Comparison of ENCODE assay signal across 8 mouse cellular contexts in the genomic region with DNA sequence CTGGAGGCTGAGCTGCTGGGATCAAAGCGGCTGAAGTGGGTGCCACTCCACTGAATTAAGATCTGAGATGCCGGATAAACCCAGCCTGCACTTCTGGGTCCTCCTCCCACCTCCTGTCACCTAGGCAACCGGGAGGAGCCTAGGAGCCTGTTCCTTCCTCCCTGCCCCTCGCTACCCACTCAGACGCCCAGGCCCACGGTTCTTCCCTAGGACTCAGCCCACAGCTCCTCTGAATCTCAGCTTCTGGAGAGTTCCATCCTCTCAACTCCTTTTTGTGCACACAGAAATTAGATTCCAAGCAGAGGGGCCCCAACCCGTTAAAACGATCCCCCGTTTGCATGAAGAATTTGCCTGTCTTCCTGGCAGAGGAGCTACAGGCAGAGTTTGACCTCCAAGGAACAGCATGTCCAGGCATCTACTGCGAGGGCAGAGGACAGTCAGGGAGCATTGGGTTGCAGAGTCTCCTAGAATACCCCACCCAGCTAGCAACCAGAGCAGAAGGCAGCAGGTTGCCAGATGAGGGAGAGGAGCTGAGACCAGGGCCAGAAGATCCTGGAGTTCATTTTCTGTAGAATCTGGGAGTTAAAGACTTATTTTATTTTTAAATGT.
DNase-seq lines count a peak whose midpoint lies in the region; ATAC-seq lines count a peak whose summit lies in the region.

No protein-coding gene starts in this region.

- H3K9me3 ChIP-seq in embryonic facial prominence, embryonic 11.5 days (replicated peaks; ENCODE audit: control insufficient read depth, low read length): no peaks in the 10 kb centered on the region
- 0 out of 2 replicates have a peak, but pooled peaks cover 4% of the 10 kb centered on the region for H3K9me3 ChIP-seq in intestine, embryonic 16.5 days (ENCODE audit: control insufficient read depth, low read length)
- H3K9me3 ChIP-seq in midbrain, embryonic 11.5 days (ENCODE audit: control insufficient read depth, low read length): no peaks in the 10 kb centered on the region; the same call in 1 of the 2 replicates

- ATAC-seq in embryonic facial prominence, embryonic 11.5 days (replicated peaks; ENCODE audit: insufficient number of reproducible peaks, low FRiP score, low TSS enrichment, low read depth): peak; percentile 77
- peak; percentile 65; the same call in 1 of the 2 replicates for ATAC-seq in intestine, embryonic 16.5 days
- peak; percentile 93 for ATAC-seq in midbrain, embryonic 11.5 days (ENCODE audit: low FRiP score)
- no peak for ATAC-seq in erythroblast, adult 5-6 weeks (replicated peaks; ENCODE audit: low FRiP score, poor library complexity, severe bottlenecking)

- no peak overlapping the region for H3K27ac ChIP-seq in embryonic facial prominence, embryonic 11.5 days (replicated peaks; ENCODE audit: low read depth, low read length)
- H3K27ac ChIP-seq in intestine, embryonic 16.5 days (ENCODE audit: low read length): no peak overlapping the region
- H3K27ac ChIP-seq in midbrain, embryonic 11.5 days (ENCODE audit: low read depth, low read length): peak overlapping the region; percentile 88

- H3K36me3 ChIP-seq in embryonic facial prominence, embryonic 11.5 days (replicated peaks; ENCODE audit: control insufficient read depth, insufficient read depth, low read depth, low read length): no peaks in the 10 kb centered on the region
- no peaks in the 10 kb centered on the region for H3K36me3 ChIP-seq in intestine, embryonic 16.5 days (ENCODE audit: control insufficient read depth, insufficient read depth, low read length)
- no peaks in the 10 kb centered on the region for H3K36me3 ChIP-seq in midbrain, embryonic 11.5 days (ENCODE audit: control insufficient read depth, insufficient read depth, low read length)

- H3K27me3 ChIP-seq in embryonic facial prominence, embryonic 11.5 days (ENCODE audit: control insufficient read depth, insufficient read depth, low read length): no peaks in the 10 kb centered on the region
- H3K27me3 ChIP-seq in intestine, embryonic 16.5 days (replicated peaks; ENCODE audit: control insufficient read depth, insufficient read depth, low read length): no peaks in the 10 kb centered on the region
- H3K27me3 ChIP-seq in midbrain, embryonic 11.5 days (ENCODE audit: control insufficient read depth, insufficient read depth, low read length): peaks cover 5% of the 10 kb centered on the region; the same call in 1 of the 2 replicates

- peak; percentile 76 to 86 for DNase-seq in adrenal gland, postnatal 36 days
- DNase-seq in embryonic facial prominence, embryonic 11.5 days (ENCODE audit: low spot score): peak; percentile 80
- peak; percentile 97 for DNase-seq in heart, adult 11 months
- peak; percentile 86 to 87 for DNase-seq in left cerebral cortex, adult 9 months (ENCODE audit: low spot score in 2 of 2)
- DNase-seq in midbrain, embryonic 11.5 days (ENCODE audit: low spot score, missing footprints): no peak
- peak; percentile 51 for DNase-seq in right cerebral cortex, postnatal 4 days

- 0 out of 2 replicates have a peak overlapping the region, but pooled peaks have one; percentile 32 for H3K9ac ChIP-seq in embryonic facial prominence, embryonic 11.5 days (replicated peaks; ENCODE audit: low read length)
- H3K9ac ChIP-seq in intestine, embryonic 16.5 days (ENCODE audit: low read depth, low read length): no peak overlapping the region
- peak overlapping the region; percentile 46 for H3K9ac ChIP-seq in midbrain, embryonic 11.5 days (ENCODE audit: low read length)

- peak overlapping the region; percentile 39 for H3K4me2 ChIP-seq in embryonic facial prominence, embryonic 11.5 days (ENCODE audit: low read depth, low read length)
- peak overlapping the region; percentile 32 for H3K4me2 ChIP-seq in intestine, embryonic 16.5 days (ENCODE audit: low read depth, low read length)
- peak overlapping the region; percentile 43 for H3K4me2 ChIP-seq in midbrain, embryonic 11.5 days

- peak overlapping the region; percentile 7; the same call in 1 of the 2 replicates for H3K4me3 ChIP-seq in embryonic facial prominence, embryonic 11.5 days (ENCODE audit: low read depth, low read length)
- H3K4me3 ChIP-seq in intestine, embryonic 16.5 days (ENCODE audit: low read length): no peak overlapping the region; the same call in 1 of the 2 replicates
- peak overlapping the region; percentile 9 for H3K4me3 ChIP-seq in midbrain, embryonic 11.5 days (ENCODE audit: low read depth, low read length)

- no peaks in the 10 kb centered on the region; the same call in 1 of the 2 replicates for H3K4me1 ChIP-seq in embryonic facial prominence, embryonic 11.5 days (ENCODE audit: control insufficient read depth, insufficient read depth, low read length)
- H3K4me1 ChIP-seq in intestine, embryonic 16.5 days (ENCODE audit: control insufficient read depth, insufficient read depth, low read length): peaks cover 12% of the 10 kb centered on the region
- H3K4me1 ChIP-seq in midbrain, embryonic 11.5 days (ENCODE audit: control insufficient read depth, insufficient read depth, low read length): peaks cover 12% of the 10 kb centered on the region

- 3% methylated on average over 10 of the region's 10 CpGs for WGBS in embryonic facial prominence, embryonic 11.5 days
- 5% methylated on average over 10 of the region's 10 CpGs for WGBS in intestine, embryonic 16.5 days
- WGBS in midbrain, embryonic 11.5 days: 2% methylated on average over 10 of the region's 10 CpGs
